Mouse (Mus musculus) lung, adult 18-20 months (tissue): ENCODE measurements around the gene Cbr2.

Experiments
- DNase-seq, 2 experiments: peaks; one replicate each; pipeline ENCODE4 v3.0.0; 2022; ENCODE audit warnings: mixed read lengths in 2 of 2

Gene Cbr2

GRCm38 (mm10) chr11:120710672-120711071 lies 21.2 kb downstream of the Cbr2 start:
- no peak for DNase-seq

GRCm38 (mm10) chr11:120709551-120709950 lies 22.4 kb downstream of the Cbr2 start:
- DNase-seq = no peak

DNA sequence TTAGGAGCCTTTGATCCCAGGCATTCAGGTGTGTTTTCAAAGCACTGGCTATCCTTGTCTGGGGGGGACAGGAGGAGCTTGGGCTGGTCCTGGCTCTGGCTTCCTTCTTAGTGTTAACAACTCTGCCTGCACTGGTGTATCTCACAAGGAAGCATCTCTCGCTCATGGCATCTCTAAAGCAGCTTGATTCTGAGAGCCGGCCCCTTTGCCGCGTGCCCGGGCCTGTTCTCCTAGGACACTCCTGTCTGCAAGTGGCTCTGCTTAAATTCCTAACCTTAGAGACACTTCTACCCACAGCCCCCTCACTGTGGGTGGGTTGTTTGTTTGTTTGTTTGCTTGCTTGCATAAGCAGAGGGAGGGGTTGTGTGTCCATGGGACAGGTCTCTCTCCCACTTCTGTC lies 23.9 kb downstream of the Cbr2 start:
- DNase-seq = no peak

DNA sequence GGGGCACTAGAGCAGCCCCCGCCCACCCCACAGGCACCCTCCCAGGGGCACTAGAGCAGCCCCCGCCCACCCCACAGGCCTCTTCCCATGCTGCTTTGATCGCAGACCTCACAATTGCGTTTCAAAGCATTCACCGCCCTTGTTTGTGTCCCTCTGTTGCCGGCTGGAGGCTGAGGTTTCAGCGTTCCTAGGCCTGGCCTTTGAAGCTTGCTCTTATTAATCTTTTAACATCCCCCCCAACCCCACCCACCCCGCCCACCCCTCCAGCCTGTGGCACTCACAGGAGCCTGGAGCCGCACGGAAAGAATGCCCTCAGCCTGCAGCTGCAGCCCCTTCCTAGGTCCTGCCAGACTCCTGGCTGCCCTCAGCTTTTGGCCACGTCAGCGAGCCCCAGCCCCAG lies 24.7 kb downstream of the Cbr2 start:
- DNase-seq = no peak

DNA sequence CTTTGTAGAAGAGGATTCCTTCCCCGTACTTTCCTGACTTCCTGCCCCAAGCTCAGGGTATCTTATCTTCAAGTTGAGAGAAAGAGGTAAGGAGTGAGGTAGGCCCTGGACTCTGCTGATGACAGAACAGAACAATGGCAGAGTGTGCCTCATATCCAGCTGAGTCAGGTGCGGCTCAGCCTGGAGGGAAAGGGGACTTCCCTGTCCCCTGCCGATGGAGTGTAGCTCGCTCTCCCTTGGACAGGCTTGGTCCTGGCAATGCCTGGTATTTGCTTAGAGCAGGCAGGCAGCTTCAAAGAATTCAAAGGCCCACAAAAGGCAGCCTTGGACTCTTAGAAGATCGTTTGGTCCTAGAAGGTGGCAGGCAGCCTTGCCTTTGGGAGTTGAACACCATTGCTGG lies 25.8 kb downstream of the Cbr2 start:
- DNase-seq = no peak

DNA sequence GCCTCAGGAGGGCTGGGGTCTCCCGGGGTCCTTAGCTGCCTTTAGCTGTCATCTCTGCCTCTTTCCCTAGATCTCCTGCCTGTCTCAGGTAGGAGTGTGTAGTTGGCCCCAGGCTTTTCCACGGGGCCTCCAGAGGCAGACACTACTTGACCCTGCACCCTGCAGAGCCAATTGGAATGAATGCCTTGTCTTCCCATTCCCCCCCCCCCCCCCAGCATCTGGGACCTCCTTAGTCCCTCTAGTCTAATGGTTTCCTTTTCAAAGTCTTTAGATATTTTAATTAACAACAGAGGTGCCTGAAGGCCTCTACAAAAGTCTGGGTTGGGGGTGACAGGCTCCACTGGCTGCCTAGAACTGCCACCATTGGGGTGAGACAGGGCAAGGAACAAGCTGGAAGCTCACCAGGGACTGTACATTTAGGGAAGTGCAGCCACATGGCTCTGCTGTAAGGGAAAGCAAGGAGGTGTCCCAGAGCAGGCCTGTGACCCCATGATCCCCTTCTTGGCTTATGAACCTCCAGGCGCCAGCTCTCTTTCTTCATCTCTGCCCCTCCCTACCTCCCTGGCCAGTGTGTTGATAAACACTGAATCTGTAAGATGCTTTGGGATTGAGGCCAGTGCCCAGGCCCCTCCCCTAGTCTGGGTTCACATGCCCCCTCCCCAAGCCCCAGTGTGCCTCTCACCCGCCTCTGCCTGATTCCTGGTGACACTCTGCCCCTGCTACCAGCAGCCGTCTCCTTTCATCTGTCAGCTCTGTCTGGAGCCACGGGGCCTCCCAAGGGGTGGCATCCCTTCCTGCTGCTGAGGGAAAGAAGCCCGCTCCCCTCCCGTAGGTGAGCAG lies 27.2 kb downstream of the Cbr2 start:
- peak; percentile 48 to 50 for DNase-seq

GRCm38 (mm10) chr11:120703696-120704454 lies 28.0 kb downstream of the Cbr2 start:
- no peak for DNase-seq

DNA sequence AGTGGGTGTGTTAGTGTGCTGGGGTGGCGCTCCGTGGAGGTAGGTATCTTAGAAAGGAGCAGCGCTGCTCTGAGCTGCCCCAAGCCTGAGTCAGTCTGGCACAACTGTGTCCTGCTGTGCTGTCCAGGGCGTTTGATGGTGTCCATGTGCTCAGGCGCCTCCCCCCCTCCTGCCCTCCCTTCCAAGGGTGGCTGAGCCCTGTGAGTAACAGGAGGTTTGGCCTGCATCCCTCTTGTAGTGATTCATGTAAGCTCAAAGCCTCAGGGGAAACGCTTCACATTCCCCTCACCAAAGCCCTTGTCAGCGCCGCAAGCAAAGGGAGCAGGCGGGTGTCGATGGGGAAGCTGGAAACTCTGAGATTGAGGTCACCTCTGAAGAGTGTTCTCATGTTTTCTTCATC lies 34.2 kb downstream of the Cbr2 start:
- DNase-seq = peak; percentile 42 to 58

DNA sequence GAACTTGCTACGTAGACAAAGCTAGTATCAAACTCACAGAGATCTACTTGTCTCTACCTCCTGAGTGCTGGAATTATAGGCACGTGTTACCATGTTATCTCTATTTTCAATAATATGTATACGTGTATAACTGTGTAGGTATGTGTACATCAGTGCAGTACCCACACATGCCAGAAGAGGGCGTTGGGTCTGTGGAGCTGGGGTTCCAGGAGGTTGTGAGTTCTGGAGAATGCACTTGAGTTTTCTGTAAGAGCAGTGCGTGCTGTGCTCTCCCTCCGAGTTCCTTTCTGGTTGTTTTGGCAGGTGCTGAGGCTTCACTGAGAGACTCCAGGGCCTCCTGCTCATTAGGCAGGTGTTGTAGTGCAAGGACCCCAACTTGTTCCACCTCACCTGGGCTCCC lies 35.3 kb downstream of the Cbr2 start:
- no peak for DNase-seq

DNA sequence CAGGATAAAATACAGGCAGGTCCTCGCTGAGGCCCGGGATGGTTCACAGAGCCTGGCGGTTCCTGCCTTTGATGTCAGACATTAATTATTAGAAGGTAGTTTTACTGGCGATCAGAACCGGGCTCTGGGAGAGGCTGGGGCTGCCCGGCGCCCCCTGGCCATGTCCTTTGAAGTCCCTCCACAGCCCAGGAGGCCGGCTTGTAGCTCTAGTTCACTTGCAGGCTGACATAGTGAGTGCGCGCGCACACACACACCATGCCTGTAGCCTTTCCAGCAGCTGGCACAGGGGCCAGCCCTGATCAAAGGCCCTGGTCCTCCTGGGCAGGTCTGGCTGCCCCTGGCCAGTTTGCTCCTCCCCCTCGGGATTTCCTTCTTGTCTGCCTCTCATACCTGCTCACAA lies 36.3 kb downstream of the Cbr2 start:
- DNase-seq = no peak

- DNase-seq = no peak
These were observed 36.7 kb downstream of the Cbr2 start for GRCm38 (mm10) chr11:120695184-120695583.

- DNase-seq = no peak
These were observed 38.5 kb downstream of the Cbr2 start for GRCm38 (mm10) chr11:120693461-120693860.

- peak in 1 of 2 experiments; percentile 50 for DNase-seq
These were observed 39.4 kb downstream of the Cbr2 start for GRCm38 (mm10) chr11:120692471-120693011.

DNA sequence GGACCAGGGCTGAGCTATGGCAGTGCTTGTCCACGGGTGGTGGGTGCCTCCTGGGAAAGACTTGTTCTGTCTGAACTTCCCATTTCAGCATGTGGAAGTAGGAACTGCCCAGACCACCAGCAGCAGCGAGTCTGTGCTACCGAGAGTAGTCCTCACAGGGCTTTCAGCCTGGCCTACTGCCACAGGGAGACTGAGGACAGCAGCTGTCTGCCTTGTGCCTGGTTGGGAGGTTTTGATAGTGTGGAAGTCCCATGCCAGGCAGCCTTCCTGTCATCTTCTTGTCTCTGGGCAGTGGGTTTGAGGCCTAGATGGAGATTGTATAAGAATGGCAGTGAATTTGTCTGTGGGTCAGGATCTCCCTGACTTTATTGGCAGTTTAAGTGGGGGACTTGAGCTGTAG lies 42.5 kb downstream of the Cbr2 start:
- no peak for DNase-seq

- DNase-seq = peak; percentile 75 to 82
These were observed 45.2 kb downstream of the Cbr2 start for GRCm38 (mm10) chr11:120686650-120687272.

DNA sequence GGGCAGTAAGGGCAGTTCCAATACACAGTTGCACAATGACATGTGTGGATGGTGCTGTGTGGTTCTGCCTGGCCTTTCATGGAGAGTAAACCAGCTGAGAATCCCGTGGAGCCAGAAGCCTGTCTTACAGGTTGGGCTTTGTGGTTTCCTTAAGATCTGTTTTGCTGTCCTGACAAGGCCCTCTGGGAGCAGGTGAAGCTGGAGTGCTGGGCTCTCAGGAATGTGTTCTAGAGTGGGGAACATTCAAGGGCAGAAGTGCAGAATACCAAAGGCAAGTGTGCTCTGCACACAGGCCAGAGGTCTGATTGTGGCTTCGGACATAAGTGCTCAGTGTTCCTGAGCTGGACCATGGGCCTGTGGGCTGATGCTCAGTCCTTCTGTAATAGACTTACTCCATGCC lies 47.3 kb downstream of the Cbr2 start:
- peak; percentile 78 to 87 for DNase-seq

DNA sequence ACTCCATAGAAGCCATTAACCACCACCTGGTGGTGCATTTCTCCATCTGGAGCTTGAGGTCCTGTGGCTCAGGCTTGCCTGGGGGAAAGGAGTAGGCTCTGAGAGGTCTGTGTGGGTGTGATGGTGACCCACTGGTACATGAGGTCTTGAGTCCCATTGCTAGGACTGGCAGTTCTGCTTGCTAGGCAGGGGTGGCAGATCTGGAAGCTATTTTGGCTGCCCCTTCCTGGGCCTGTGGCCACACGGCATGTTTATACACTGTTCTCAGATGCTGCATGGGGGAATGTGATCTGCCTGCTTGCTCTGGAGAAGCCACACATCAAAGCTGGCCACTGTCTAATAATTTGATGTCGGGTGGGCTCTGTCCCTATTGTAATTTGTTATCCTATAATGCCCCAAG lies 47.8 kb downstream of the Cbr2 start:
- DNase-seq = no peak

- DNase-seq = no peak
These were observed 48.4 kb downstream of the Cbr2 start for GRCm38 (mm10) chr11:120683536-120683935.

- DNase-seq = no peak
These were observed 49.2 kb downstream of the Cbr2 start for GRCm38 (mm10) chr11:120682683-120683082.

GRCm38 (mm10) chr11:120679909-120680308 lies 52.0 kb downstream of the Cbr2 start:
- DNase-seq = peak in 1 of 2 experiments; percentile 34
